Mouse (Mus musculus) C2C12 (cell line): ENCODE measurements around the gene Il1r1.

Experiments used
- CTCF ChIP-seq: IDR thresholded peaks from one replicate; pipeline ENCODE4 v1.5.1; 2011; ENCODE audit not compliant: control insufficient read depth, insufficient read depth, insufficient read length
- MAX ChIP-seq: IDR thresholded peaks from one replicate; pipeline ENCODE4 v1.6.1; 2011; ENCODE audit warnings: mild to moderate bottlenecking, control low read depth
- MYOD1 ChIP-seq: IDR thresholded peaks from one replicate; pipeline ENCODE4 v1.6.1; 2011; ENCODE audit warnings: low read depth; ENCODE audit not compliant: control insufficient read depth, insufficient read length
- MYOG ChIP-seq: IDR thresholded peaks from one replicate; pipeline ENCODE4 v1.6.1; 2011; ENCODE audit not compliant: control insufficient read depth, insufficient read length; ENCODE audit errors: extremely low read depth

DNA sequence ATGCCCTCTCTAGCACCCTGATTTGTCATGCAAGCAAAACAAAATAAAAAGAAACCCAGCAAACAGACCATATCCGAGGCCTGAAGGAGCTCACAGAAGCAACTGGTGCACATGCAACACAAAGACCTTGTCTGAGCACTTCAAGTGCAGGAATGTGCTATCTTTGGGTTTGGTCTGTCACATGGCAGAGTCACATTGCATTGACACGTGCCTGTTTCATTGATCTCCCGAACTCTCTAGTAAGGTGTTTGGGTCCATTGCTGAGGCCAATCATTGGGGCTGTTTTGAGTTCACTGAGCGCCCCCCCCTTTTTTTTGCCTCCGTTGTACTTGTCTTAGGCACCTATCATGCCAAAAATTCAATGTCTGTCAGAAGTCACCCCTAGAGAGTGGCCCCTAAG lies 7.4 kb upstream of the Il1r1 start:
- TF ChIP-seq MYOD1: no peak
- no peak for TF ChIP-seq CTCF
- no peak for TF ChIP-seq MAX
- TF ChIP-seq MYOG: no peak
